Mouse (Mus musculus): ENCODE results near the gene Zfp182. TPM values are rescaled to one million over a fixed set of nuclear protein-coding genes. Genes with fewer than 3 reads are reported as not detected.

Zfp182 gene
- 10 to 100 TPM in 1 of 2 experiments, 1 to 10 TPM in 1; 9.8 to 11.1 TPM for total RNA-seq (2021)
- long read RNA-seq, experiment 1, partial matches to known transcripts = 0 of 3 reads
- long read RNA-seq, experiment 1, other reads (novel, unspliced or antisense) = 3 of 3 reads
- long read RNA-seq, experiment 2, partial matches to known transcripts = 0 of 3 reads
- long read RNA-seq, experiment 2, other reads (novel, unspliced or antisense) = 2 of 3 reads

- Histone ChIP-seq H3K4me3 (peak within 1 kb of the TSS; percentile 66), H3K27ac (peak within 1 kb of the TSS; percentile 85)
- no peak for TF ChIP-seq CTCF (conservative IDR thresholded peaks at IDR 0.05)
- DNase-seq (ENCODE audit: low spot score in 2 of 2) = peak; percentile 73 to 86
These were observed at the start of gene Zfp182 for GRCm38 (mm10) chrX:21061866-21062543. TSS of gene Zfp182 (minus strand) at chrX:21062316.

- peak overlapping the region; percentile 68 for H3K4me3 ChIP-seq
- no peak for TF ChIP-seq CTCF (conservative IDR thresholded peaks at IDR 0.05)
- peak in 1 of 2 experiments; percentile 9 for DNase-seq (ENCODE audit: low spot score in 2 of 2)
These were observed 27.7 kb upstream of the Zfp182 start for GRCm38 (mm10) chrX:21089867-21090239.

GRCm38 (mm10) chrX:21088983-21089866 is 27.1 kb upstream of the Zfp182 start, which contains the start of gene Zfp300:
TSS of gene Zfp300 (minus strand) at chrX:21089527.
- H3K27ac ChIP-seq = peak within 1 kb of the TSS; percentile 95
- H3K4me3 ChIP-seq = peak within 1 kb of the TSS; percentile 68
- peak; percentile 57 to 68 for DNase-seq (ENCODE audit: low spot score in 2 of 2)
- TF ChIP-seq CTCF (conservative IDR thresholded peaks at IDR 0.05) = no peak

More at GRCm38 (mm10) chrX:21089867-21090239, 27.7 kb upstream of the Zfp182 start:
- peak overlapping the region; percentile 95 for H3K27ac ChIP-seq

- H3K27ac ChIP-seq = peak overlapping the region; percentile 95
- no peak for DNase-seq (ENCODE audit: low spot score in 2 of 2)
- no peak for TF ChIP-seq CTCF (conservative IDR thresholded peaks at IDR 0.05)
- peak overlapping the region; percentile 68 for H3K4me3 ChIP-seq
These were observed 26.5 kb upstream of the Zfp182 start for GRCm38 (mm10) chrX:21088645-21088982.

- DNase-seq (ENCODE audit: low spot score in 2 of 2) = no peak
- Histone ChIP-seq H3K27ac (no peak within 1 kb of the TSS), H3K4me3 (no peak within 1 kb of the TSS)
- no peak for TF ChIP-seq CTCF (conservative IDR thresholded peaks at IDR 0.05)
These were observed 6.0 kb upstream of the Zfp182 start, which contains the start of gene Spaca5 for GRCm38 (mm10) chrX:21068106-21068505. TSS of gene Spaca5 (plus strand) at chrX:21068406.

- TF ChIP-seq CTCF (conservative IDR thresholded peaks at IDR 0.05) = no peak
- DNase-seq (ENCODE audit: low spot score in 2 of 2) = no peak
- Histone ChIP-seq H3K4me3 (peak overlapping the region; percentile 66), H3K27ac (peak overlapping the region; percentile 85)
These were observed 401 bp upstream of the Zfp182 start for GRCm38 (mm10) chrX:21062544-21062890.

- no peak for DNase-seq (ENCODE audit: low spot score in 2 of 2)
- peak overlapping the region; percentile 66 for H3K4me3 ChIP-seq
- peak overlapping the region; percentile 85 for H3K27ac ChIP-seq
- peak; percentile 33 for TF ChIP-seq CTCF (conservative IDR thresholded peaks at IDR 0.05)
These were observed 656 bp downstream of the Zfp182 start for GRCm38 (mm10) chrX:21061460-21061859.

GRCm38 (mm10) chrX:20980901-20981300 is 81.2 kb downstream of the Zfp182 start:
- no peak overlapping the region for H3K27ac ChIP-seq
- no peak for DNase-seq (ENCODE audit: low spot score in 2 of 2)
- TF ChIP-seq CTCF (conservative IDR thresholded peaks at IDR 0.05) = no peak
- H3K4me3 ChIP-seq = no peak overlapping the region

Other genes with a start within 250 kb of the Zfp182 start
- not detected for gene Timp1, start 192.2 kb downstream of the Zfp182 start, total RNA-seq (2021)
- 100 to 1,000 TPM; 453 to 456 TPM for gene Syn1, start 141.3 kb downstream of the Zfp182 start, total RNA-seq (2021)
- 10 to 100 TPM; 12.6 to 20.6 TPM for gene Cfp, start 130.8 kb downstream of the Zfp182 start, total RNA-seq (2021)
- gene Elk1, start 111.7 kb downstream of the Zfp182 start, total RNA-seq (2021) = 10 to 100 TPM; 84.6 to 91.5 TPM
- 10 to 100 TPM; 13.8 to 17.4 TPM for gene Uxt, start 100.3 kb downstream of the Zfp182 start, total RNA-seq (2021)
- gene Spaca5, start 6.1 kb upstream of the Zfp182 start, total RNA-seq (2021) = not detected
- 1 to 10 TPM; 4.1 to 4.8 TPM for gene Zfp300, start 27.2 kb upstream of the Zfp182 start, total RNA-seq (2021)
- gene Ssxa1, start 53.5 kb upstream of the Zfp182 start, total RNA-seq (2021) = not detected
- gene Gm21876, start 113.3 kb upstream of the Zfp182 start, total RNA-seq (2021) = not detected

Data from layer of hippocampus, adult 2 months (tissue).